Mouse (Mus musculus): ENCODE data around the gene Acvr1c.

GRCm38 (mm10) chr2:58282259-58282910 lies 75.3 kb downstream of the Acvr1c start:
- TF ChIP-seq POLR2A (IDR thresholded peaks at IDR 0.05; ENCODE audit: low read depth, low read length), result no peak
- peak; percentile 53; the same call in 1 of the 2 replicates for TF ChIP-seq CTCF (IDR thresholded peaks at IDR 0.05; ENCODE audit: borderline replicate concordance, insufficient read depth, low read length)
